Mouse (Mus musculus): ENCODE measurements around the gene Gdpd5. TPM values are rescaled to one million over a fixed set of nuclear protein-coding genes. Genes with fewer than 3 reads are reported as not detected.

The Gdpd5 gene
- polyA plus RNA-seq, 1 experiment from 2014 or later: 53.3 TPM

DNA sequence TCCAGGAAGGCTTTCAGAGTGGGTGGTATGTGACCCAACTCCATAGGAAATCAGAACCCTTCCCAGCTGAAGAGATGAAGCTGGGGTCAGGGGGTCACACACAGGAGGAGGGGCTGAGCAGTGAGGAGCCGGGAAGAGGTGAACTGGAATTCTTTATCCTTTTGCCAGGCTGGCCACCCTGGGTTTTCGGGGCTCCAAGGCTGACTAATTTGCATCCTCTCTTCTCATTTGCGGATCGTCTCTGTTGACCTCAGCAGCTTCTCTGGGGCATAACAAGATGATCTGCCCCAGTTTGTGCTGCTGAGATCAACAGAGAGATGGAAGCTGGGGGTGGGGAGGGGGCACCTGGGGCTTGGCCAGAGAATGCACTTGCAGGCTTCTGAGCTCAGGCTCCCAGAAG, 55.3 kb downstream of the Gdpd5 start:
- Histone ChIP-seq H3K36me3 (replicated peaks) (0 out of 2 replicates have a peak, but pooled peaks cover 4% of the 10 kb centered on the region), H3K27me3 (replicated peaks) (no peaks in the 10 kb centered on the region), H3K4me3 (no peak overlapping the region), H3K9ac (no peak overlapping the region), H3K9me3 (no peaks in the 10 kb centered on the region), H3K27ac (no peak overlapping the region), H3K4me1 (peaks cover 35% of the 10 kb centered on the region), H3K4me2 (no peak overlapping the region)
- no peak for ATAC-seq (replicated peaks)
- WGBS: 7% methylated on average over 4 of the region's 4 CpGs

GRCm38 (mm10) chr7:99438881-99439280, 57.7 kb downstream of the Gdpd5 start:
- 66% methylated on average over 10 of the region's 10 CpGs for WGBS

GRCm38 (mm10) chr7:99441534-99442072, 60.4 kb downstream of the Gdpd5 start:
- Histone ChIP-seq H3K4me1 (peaks cover 7% of the 10 kb centered on the region), H3K36me3 (replicated peaks) (peaks cover 4% of the 10 kb centered on the region; the same call in 1 of the 2 replicates), H3K27me3 (replicated peaks) (no peaks in the 10 kb centered on the region), H3K4me2 (no peak overlapping the region), H3K9ac (no peak overlapping the region), H3K4me3 (no peak overlapping the region), H3K27ac (no peak overlapping the region), H3K9me3 (no peaks in the 10 kb centered on the region)
- no peak for ATAC-seq (replicated peaks)
- WGBS: 20% methylated on average over 6 of the region's 6 CpGs

More at GRCm38 (mm10) chr7:99438881-99439280, 57.7 kb downstream of the Gdpd5 start:
- Histone ChIP-seq H3K36me3 (replicated peaks) (peaks cover 4% of the 10 kb centered on the region; the same call in 1 of the 2 replicates), H3K27me3 (replicated peaks) (no peaks in the 10 kb centered on the region), H3K9me3 (no peaks in the 10 kb centered on the region), H3K4me3 (no peak overlapping the region), H3K4me2 (no peak overlapping the region), H3K27ac (no peak overlapping the region), H3K9ac (no peak overlapping the region), H3K4me1 (peaks cover 22% of the 10 kb centered on the region)
- ATAC-seq (replicated peaks): no peak

- no peak overlapping the region for H3K4me2 ChIP-seq
- ATAC-seq (replicated peaks): no peak
- H3K27ac ChIP-seq: no peak overlapping the region
- no peaks in the 10 kb centered on the region for H3K27me3 ChIP-seq (replicated peaks)
- H3K4me1 ChIP-seq: peaks cover 4% of the 10 kb centered on the region
- no peak overlapping the region for H3K9ac ChIP-seq
- H3K4me3 ChIP-seq: no peak overlapping the region
- WGBS: 56% methylated on average over 5 of the region's 5 CpGs
- peaks cover 4% of the 10 kb centered on the region; the same call in 1 of the 2 replicates for H3K36me3 ChIP-seq (replicated peaks)
- no peaks in the 10 kb centered on the region for H3K9me3 ChIP-seq
Observed at GRCm38 (mm10) chr7:99443164-99443563, 62.0 kb downstream of the Gdpd5 start.

DNA sequence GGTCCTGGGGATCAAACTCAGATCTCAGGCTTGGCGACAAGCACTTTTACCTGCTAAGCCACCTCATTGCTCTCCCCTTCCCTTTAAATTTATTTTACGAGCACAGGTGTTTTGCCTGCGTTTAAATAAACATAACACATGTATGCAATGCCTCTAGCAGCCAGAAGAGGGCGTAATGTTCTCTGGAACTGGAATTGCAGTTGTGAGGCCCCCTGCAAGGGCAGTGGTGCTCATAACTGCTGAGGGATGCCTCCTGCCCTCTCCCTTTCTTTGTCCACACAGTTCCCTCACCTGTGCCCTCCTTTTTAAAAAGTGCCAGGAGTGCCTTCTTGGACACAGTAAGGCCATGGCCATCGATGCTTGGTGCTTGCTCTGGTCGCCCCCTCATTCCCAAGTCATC, 62.8 kb downstream of the Gdpd5 start:
- 72% methylated on average over 6 of the region's 6 CpGs for WGBS
- Histone ChIP-seq H3K9me3 (no peaks in the 10 kb centered on the region), H3K4me1 (peaks cover 11% of the 10 kb centered on the region), H3K4me2 (no peak overlapping the region), H3K27me3 (replicated peaks) (no peaks in the 10 kb centered on the region), H3K4me3 (no peak overlapping the region), H3K27ac (no peak overlapping the region), H3K9ac (no peak overlapping the region), H3K36me3 (replicated peaks) (peaks cover 4% of the 10 kb centered on the region; the same call in 1 of the 2 replicates)
- ATAC-seq (replicated peaks): no peak

GRCm38 (mm10) chr7:99445833-99446232, 64.6 kb downstream of the Gdpd5 start:
- 49% methylated on average over 2 of the region's 2 CpGs for WGBS
- H3K4me1 ChIP-seq: peaks cover 24% of the 10 kb centered on the region
- no peaks in the 10 kb centered on the region for H3K27me3 ChIP-seq (replicated peaks)
- H3K9me3 ChIP-seq: no peaks in the 10 kb centered on the region
- no peak overlapping the region for H3K4me2 ChIP-seq
- no peak overlapping the region for H3K4me3 ChIP-seq
- H3K36me3 ChIP-seq (replicated peaks): peaks cover 4% of the 10 kb centered on the region; the same call in 1 of the 2 replicates
- no peak overlapping the region for H3K9ac ChIP-seq
- ATAC-seq (replicated peaks): no peak
- no peak overlapping the region for H3K27ac ChIP-seq

GRCm38 (mm10) chr7:99447323-99447722, 66.1 kb downstream of the Gdpd5 start:
- Histone ChIP-seq H3K4me1 (peaks cover 21% of the 10 kb centered on the region), H3K9ac (no peak overlapping the region), H3K36me3 (replicated peaks) (no peaks in the 10 kb centered on the region), H3K27me3 (replicated peaks) (no peaks in the 10 kb centered on the region), H3K4me3 (no peak overlapping the region), H3K9me3 (no peaks in the 10 kb centered on the region), H3K4me2 (no peak overlapping the region), H3K27ac (no peak overlapping the region)
- no peak for ATAC-seq (replicated peaks)
- 43% methylated on average over 5 of the region's 5 CpGs for WGBS

DNA sequence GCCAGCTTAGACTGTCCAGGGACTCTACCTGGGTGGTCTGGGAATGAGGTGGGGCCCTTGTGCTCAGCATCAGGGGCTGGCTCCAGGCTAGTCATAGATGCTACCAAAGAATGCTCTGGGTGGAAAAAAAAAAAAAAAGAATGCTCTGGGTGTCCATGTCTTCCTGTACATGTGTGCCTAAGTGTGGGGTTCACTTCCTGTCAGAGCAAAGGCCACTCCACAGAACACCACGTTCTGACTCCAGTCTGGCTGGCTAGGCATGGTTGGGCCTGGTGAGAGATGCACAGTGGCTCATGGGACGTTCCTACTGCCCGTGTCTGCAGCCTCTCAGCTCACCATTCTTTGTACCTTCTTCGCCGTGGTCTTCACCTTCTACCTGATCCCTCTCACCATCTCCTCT, 67.4 kb downstream of the Gdpd5 start:
- peaks cover 21% of the 10 kb centered on the region for H3K4me1 ChIP-seq
- no peaks in the 10 kb centered on the region for H3K27me3 ChIP-seq (replicated peaks)
- H3K9me3 ChIP-seq: no peaks in the 10 kb centered on the region
- no peak overlapping the region for H3K4me3 ChIP-seq
- H3K9ac ChIP-seq: no peak overlapping the region
- WGBS: 75% methylated on average over 5 of the region's 5 CpGs
- H3K27ac ChIP-seq: no peak overlapping the region
- no peaks in the 10 kb centered on the region for H3K36me3 ChIP-seq (replicated peaks)
- no peak for ATAC-seq (replicated peaks)
- no peak overlapping the region for H3K4me2 ChIP-seq

GRCm38 (mm10) chr7:99449063-99449462, 67.8 kb downstream of the Gdpd5 start:
- no peak for ATAC-seq (replicated peaks)
- no peaks in the 10 kb centered on the region for H3K36me3 ChIP-seq (replicated peaks)
- no peak overlapping the region for H3K4me2 ChIP-seq
- H3K27ac ChIP-seq: no peak overlapping the region
- H3K4me3 ChIP-seq: no peak overlapping the region
- no peaks in the 10 kb centered on the region for H3K27me3 ChIP-seq (replicated peaks)
- no peaks in the 10 kb centered on the region for H3K9me3 ChIP-seq
- WGBS: 43% methylated on average over 8 of the region's 8 CpGs
- H3K9ac ChIP-seq: no peak overlapping the region
- H3K4me1 ChIP-seq: peaks cover 21% of the 10 kb centered on the region

- no peaks in the 10 kb centered on the region for H3K27me3 ChIP-seq (replicated peaks)
- ATAC-seq (replicated peaks): no peak
- no peaks in the 10 kb centered on the region for H3K9me3 ChIP-seq
- H3K4me3 ChIP-seq: no peak overlapping the region
- no peak overlapping the region for H3K9ac ChIP-seq
- H3K4me2 ChIP-seq: no peak overlapping the region
- H3K4me1 ChIP-seq: peaks cover 21% of the 10 kb centered on the region
- H3K27ac ChIP-seq: no peak overlapping the region
- no peaks in the 10 kb centered on the region for H3K36me3 ChIP-seq (replicated peaks)
- WGBS: 24% methylated on average over 3 of the region's 3 CpGs
Observed at GRCm38 (mm10) chr7:99449751-99450150, 68.5 kb downstream of the Gdpd5 start.

GRCm38 (mm10) chr7:99450703-99451102, 69.5 kb downstream of the Gdpd5 start:
- no peaks in the 10 kb centered on the region for H3K36me3 ChIP-seq (replicated peaks)
- no peaks in the 10 kb centered on the region for H3K9me3 ChIP-seq
- no peak overlapping the region for H3K9ac ChIP-seq
- no peak overlapping the region for H3K4me2 ChIP-seq
- H3K27ac ChIP-seq: no peak overlapping the region
- no peak overlapping the region for H3K4me3 ChIP-seq
- WGBS: 0% methylated on average over 3 of the region's 3 CpGs
- peaks cover 21% of the 10 kb centered on the region for H3K4me1 ChIP-seq
- H3K27me3 ChIP-seq (replicated peaks): no peaks in the 10 kb centered on the region
- peak; percentile 65 for ATAC-seq (replicated peaks)

DNA sequence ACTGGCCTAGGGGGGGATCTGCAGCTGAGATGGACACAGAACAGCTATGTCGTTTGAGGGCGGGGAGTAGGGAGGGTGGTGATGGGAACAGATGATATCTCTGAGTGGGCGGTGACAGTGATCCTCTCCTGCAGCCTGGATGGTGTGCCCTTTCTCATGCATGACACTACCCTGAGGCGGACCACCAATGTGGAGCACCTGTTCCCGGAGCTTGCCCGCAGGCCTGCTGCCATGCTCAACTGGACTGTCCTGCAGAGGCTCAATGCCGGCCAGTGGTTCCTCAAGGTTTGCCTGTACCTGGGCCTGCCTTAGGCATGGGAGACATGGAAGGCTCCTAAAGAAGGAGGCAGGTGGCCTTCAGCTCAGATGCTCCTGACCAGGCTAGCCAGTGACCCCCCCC, 71.6 kb downstream of the Gdpd5 start:
- Histone ChIP-seq H3K4me2 (no peak overlapping the region), H3K9me3 (no peaks in the 10 kb centered on the region), H3K4me1 (peaks cover 21% of the 10 kb centered on the region), H3K27ac (no peak overlapping the region), H3K27me3 (replicated peaks) (no peaks in the 10 kb centered on the region), H3K36me3 (replicated peaks) (no peaks in the 10 kb centered on the region), H3K9ac (no peak overlapping the region), H3K4me3 (no peak overlapping the region)
- ATAC-seq (replicated peaks): no peak
- 91% methylated on average over 7 of the region's 7 CpGs for WGBS

DNA sequence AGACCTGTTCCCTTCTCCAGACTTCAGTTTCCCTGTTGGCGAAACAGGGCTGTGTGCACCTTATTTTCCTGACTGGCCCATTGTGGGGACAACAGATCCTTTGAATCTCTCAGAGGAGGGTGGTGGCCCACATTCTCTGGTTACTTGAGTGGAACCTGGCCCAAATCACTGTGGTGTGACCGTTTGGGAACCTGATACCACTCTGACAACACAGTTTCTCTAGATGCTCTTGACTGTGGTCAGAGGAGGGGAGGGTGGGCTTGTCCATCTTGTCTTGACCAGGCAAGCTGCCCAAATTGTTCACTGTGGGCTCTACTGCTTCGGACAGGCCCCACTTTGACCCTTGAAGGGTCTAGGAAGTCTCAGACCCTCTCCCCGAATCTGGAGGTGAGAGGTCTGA, 72.8 kb downstream of the Gdpd5 start:
- Histone ChIP-seq H3K4me2 (no peak overlapping the region), H3K4me1 (peaks cover 14% of the 10 kb centered on the region), H3K27ac (no peak overlapping the region), H3K27me3 (replicated peaks) (no peaks in the 10 kb centered on the region), H3K9me3 (no peaks in the 10 kb centered on the region), H3K4me3 (no peak overlapping the region), H3K36me3 (replicated peaks) (no peaks in the 10 kb centered on the region), H3K9ac (no peak overlapping the region)
- 74% methylated on average over 4 of the region's 4 CpGs for WGBS
- no peak for ATAC-seq (replicated peaks)
